Mouse (Mus musculus) embryonic fibroblast, embryonic 13.5 days (primary cell): Measurements from ENCODE around the gene Nlrc5.

Experiments
- CTCF ChIP-seq: IDR thresholded peaks from 2 replicates; pipeline ENCODE4 v1.5.1; 2011; ENCODE audit warnings: mild to moderate bottlenecking, control low read depth, low read length, moderate library complexity, borderline replicate concordance; ENCODE audit not compliant: insufficient read depth
- POLR2A ChIP-seq: IDR thresholded peaks from 2 replicates; pipeline ENCODE4 v1.6.1; 2011; ENCODE audit warnings: low read depth, mild to moderate bottlenecking, control low read depth, low read length, moderate library complexity

GRCm38 (mm10) chr8:94472741-94473140 is 38.6 kb downstream of the Nlrc5 start:
- no peak for TF ChIP-seq CTCF
- no peak for TF ChIP-seq POLR2A
